Mouse (Mus musculus) heart, postnatal 0 days (tissue): ENCODE measurements at regions not wholly inside any gene's neighbourhood (a gene's known extent, or its start where the extent isn't known, plus 50 kb on each side); places are given as distances from the start of the nearest gene placed in this dataset.

Source experiments
- CTCF ChIP-seq: IDR thresholded peaks from 2 replicates; pipeline ENCODE4 v1.5.1; 2016; ENCODE audit warnings: antibody characterized with exemption, control low read depth, low read depth
- EP300 ChIP-seq: IDR thresholded peaks from 2 replicates; pipeline ENCODE4 v1.6.1; 2016; ENCODE audit warnings: antibody characterized with exemption, low read depth

DNA sequence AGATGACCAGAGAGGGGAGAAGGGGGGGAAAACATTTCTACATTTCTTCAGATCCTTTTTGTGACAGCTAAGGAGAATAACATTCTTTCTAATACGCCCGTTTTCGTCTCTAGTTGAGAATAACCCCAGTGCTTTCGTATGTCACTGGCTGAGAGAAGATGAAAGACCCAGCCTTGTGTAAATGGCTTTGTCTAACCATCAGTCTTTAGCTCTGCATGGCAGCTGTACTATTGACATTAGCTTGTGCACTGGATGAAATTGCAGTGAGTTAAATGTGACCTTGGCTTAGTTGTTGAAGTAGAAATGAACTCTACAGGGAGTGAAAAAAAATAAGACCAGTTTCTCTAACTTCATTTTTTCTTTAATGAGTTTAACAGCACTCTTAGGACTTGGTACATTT, 368.7 kb upstream of the Dach1 start:
- TF ChIP-seq CTCF (no peak), EP300 (no peak)
